Mouse (Mus musculus): ENCODE results near the gene Depdc1b. TPM values are rescaled to one million over a fixed set of nuclear protein-coding genes. Genes with fewer than 3 reads are reported as not detected.

Depdc1b gene
- total RNA-seq, 1 experiment = 18.2 TPM

DNA sequence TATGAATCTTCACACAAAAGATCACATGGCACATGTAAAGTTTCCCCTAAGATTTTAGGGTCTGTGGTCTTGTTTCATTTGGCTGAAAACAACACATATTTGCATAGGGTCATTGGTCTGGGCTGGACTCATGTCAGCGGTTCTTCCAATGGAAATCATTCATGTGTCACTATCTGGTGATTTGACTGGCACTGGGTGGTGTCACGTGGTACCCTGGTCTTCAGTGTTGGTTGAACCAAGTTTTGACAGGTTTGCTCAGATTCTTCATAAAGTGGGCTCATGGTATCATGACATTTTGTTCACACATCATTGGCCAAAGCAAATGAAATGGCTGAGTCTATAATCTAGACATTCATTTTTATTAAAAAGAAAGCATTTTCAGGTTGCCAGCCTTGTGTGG is 1.3 kb downstream of the Depdc1b start:
- 0 out of 4 replicates have a peak, but pooled peaks cover 0 to under 1% of the 10 kb centered on the region in 2 experiments for H3K4me1 ChIP-seq (ENCODE audit: control insufficient read depth in 2 of 2, insufficient read depth in 2 of 2, low read length in 2 of 2, poor library complexity in 1 of 2)
- no peak overlapping the region for H3K4me3 ChIP-seq (ENCODE audit: insufficient read depth in 1 of 2, low read depth in 1 of 2, low read length in 2 of 2, poor library complexity in 1 of 2, severe bottlenecking in 1 of 2)
- H3K36me3 ChIP-seq (ENCODE audit: control insufficient read depth, insufficient read depth, low read length, poor library complexity, severe bottlenecking) = no peaks in the 10 kb centered on the region
- no peaks in the 10 kb centered on the region for H3K9me3 ChIP-seq (ENCODE audit: control insufficient read depth, insufficient read depth, low read depth, low read length)
- no peak for TF ChIP-seq ZC3H11A (IDR thresholded peaks at IDR 0.05; ENCODE audit: borderline replicate concordance, low read depth, low read length)
- no peak overlapping the region for H3K27ac ChIP-seq (ENCODE audit: insufficient read depth, low read depth, low read length, poor library complexity, severe bottlenecking)
- DNase-seq (ENCODE audit: low read depth, low spot score) = no peak
- in situ Hi-C loops (cut with MboI; ENCODE audit: low sequenced_read_pairs in 2 of 2, unreplicated experiment in 2 of 2) = no loop called here
- H3K9ac ChIP-seq (ENCODE audit: insufficient read depth, low read depth, low read length, poor library complexity, severe bottlenecking) = no peak overlapping the region

DNA sequence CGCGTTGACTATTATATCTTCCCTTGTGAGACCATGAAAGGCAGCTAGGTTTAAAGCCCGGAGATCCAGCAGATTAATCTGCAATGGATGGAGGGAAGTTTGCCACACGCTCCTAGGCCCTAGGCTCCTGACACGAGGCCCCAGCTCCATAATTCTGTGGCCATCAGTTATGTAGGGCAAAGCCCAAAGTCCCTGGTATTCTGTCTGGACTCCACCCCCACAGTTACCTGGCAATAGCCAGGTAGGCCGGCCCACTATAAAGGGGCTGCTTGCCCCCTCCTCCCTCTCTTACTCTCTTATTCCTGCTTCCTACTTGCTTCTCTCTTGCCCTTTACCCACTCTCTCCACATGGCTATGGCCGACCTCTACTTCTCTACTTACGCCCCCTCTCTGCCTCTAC is 2.9 kb downstream of the Depdc1b start:
- DNase-seq (ENCODE audit: low read depth, low spot score) = no peak
- peaks cover 0 to 4% of the 10 kb centered on the region in 2 experiments; a peak in 1 of 4 replicates for H3K4me1 ChIP-seq (ENCODE audit: control insufficient read depth in 2 of 2, insufficient read depth in 2 of 2, low read length in 2 of 2, poor library complexity in 1 of 2)
- no peak overlapping the region for H3K27ac ChIP-seq (ENCODE audit: insufficient read depth, low read depth, low read length, poor library complexity, severe bottlenecking)
- no peaks in the 10 kb centered on the region for H3K9me3 ChIP-seq (ENCODE audit: control insufficient read depth, insufficient read depth, low read depth, low read length)
- no peak overlapping the region for H3K9ac ChIP-seq (ENCODE audit: insufficient read depth, low read depth, low read length, poor library complexity, severe bottlenecking)
- no peak for TF ChIP-seq ZC3H11A (IDR thresholded peaks at IDR 0.05; ENCODE audit: borderline replicate concordance, low read depth, low read length)
- no peak for TF ChIP-seq ZNF384 (IDR thresholded peaks at IDR 0.05; ENCODE audit: low read depth, low read length)
- no peak for TF ChIP-seq MAFK (IDR thresholded peaks at IDR 0.05; ENCODE audit: insufficient read depth, low read depth, low read length)
- no peak for TF ChIP-seq HCFC1 (IDR thresholded peaks at IDR 0.05; ENCODE audit: borderline replicate concordance, insufficient read depth, low read length)
- TF ChIP-seq CHD2 (IDR thresholded peaks at IDR 0.05; ENCODE audit: low read depth, low read length) = no peak
- in situ Hi-C loops (cut with MboI; ENCODE audit: low sequenced_read_pairs in 2 of 2, unreplicated experiment in 2 of 2) = no loop called here
- H3K4me3 ChIP-seq (ENCODE audit: insufficient read depth in 1 of 2, low read depth in 1 of 2, low read length in 2 of 2, poor library complexity in 1 of 2, severe bottlenecking in 1 of 2) = no peak overlapping the region
- peaks cover 3% of the 10 kb centered on the region; the same call in 1 of the 2 replicates for H3K36me3 ChIP-seq (ENCODE audit: control insufficient read depth, insufficient read depth, low read length, poor library complexity, severe bottlenecking)

DNA sequence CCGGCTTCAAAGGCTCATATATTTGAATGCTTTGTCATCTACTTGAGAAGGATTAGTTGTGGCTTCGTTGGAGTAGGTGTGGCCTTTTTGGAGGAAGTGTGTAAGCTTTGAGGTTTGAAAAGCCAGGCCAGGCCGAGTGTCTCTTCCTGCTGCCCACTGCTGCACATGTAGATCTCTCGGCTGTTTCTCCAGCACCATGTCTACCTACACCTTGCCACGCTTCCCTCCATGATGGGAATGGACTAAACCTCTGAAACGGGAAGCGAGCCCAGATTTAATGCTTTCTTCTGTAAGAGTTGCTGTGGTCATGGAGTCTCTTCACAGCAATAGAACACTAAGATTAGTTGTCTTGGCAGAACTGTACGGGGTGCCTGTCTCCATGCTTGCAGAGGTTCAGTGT is 4.1 kb downstream of the Depdc1b start:
- H3K4me3 ChIP-seq (ENCODE audit: insufficient read depth in 1 of 2, low read depth in 1 of 2, low read length in 2 of 2, poor library complexity in 1 of 2, severe bottlenecking in 1 of 2) = no peak overlapping the region
- peaks cover 9% of the 10 kb centered on the region; the same call in 1 of the 2 replicates for H3K36me3 ChIP-seq (ENCODE audit: control insufficient read depth, insufficient read depth, low read length, poor library complexity, severe bottlenecking)
- in situ Hi-C loops (cut with MboI; ENCODE audit: low sequenced_read_pairs in 2 of 2, unreplicated experiment in 2 of 2) = no loop called here
- DNase-seq (ENCODE audit: low read depth, low spot score) = no peak
- no peak overlapping the region for H3K9ac ChIP-seq (ENCODE audit: insufficient read depth, low read depth, low read length, poor library complexity, severe bottlenecking)
- peaks cover 0 to 4% of the 10 kb centered on the region in 2 experiments; a peak in 1 of 4 replicates for H3K4me1 ChIP-seq (ENCODE audit: control insufficient read depth in 2 of 2, insufficient read depth in 2 of 2, low read length in 2 of 2, poor library complexity in 1 of 2)
- no peak overlapping the region for H3K27ac ChIP-seq (ENCODE audit: insufficient read depth, low read depth, low read length, poor library complexity, severe bottlenecking)
- TF ChIP-seq ZNF384 (IDR thresholded peaks at IDR 0.05; ENCODE audit: low read depth, low read length) (no peak), ZC3H11A (IDR thresholded peaks at IDR 0.05; ENCODE audit: borderline replicate concordance, low read depth, low read length) (no peak), MAFK (IDR thresholded peaks at IDR 0.05; ENCODE audit: insufficient read depth, low read depth, low read length) (no peak), HCFC1 (IDR thresholded peaks at IDR 0.05; ENCODE audit: borderline replicate concordance, insufficient read depth, low read length) (no peak), CHD2 (IDR thresholded peaks at IDR 0.05; ENCODE audit: low read depth, low read length) (no peak)
- H3K9me3 ChIP-seq (ENCODE audit: control insufficient read depth, insufficient read depth, low read depth, low read length) = no peaks in the 10 kb centered on the region

DNA sequence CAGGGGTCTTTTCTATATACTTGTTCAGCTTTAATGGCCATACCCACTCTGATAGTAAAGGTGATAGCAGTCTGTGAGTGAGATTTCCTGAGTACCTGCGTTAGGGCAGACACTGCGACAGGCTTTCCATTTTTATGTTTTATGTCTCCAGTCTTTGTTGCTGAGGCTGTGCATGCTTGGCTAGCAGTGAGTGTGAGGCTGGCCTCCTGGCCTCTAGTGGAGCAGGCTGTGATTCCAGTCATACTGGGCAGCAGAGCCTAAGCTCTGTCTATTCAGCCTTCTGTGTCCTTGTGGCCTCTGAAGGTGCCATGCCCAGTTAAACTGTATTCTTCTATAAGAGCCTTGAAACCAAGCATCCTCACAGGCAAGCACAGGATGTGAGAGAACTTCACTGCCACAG is 6.3 kb downstream of the Depdc1b start:
- no peak overlapping the region for H3K9ac ChIP-seq (ENCODE audit: insufficient read depth, low read depth, low read length, poor library complexity, severe bottlenecking)
- in situ Hi-C loops (cut with MboI; ENCODE audit: low sequenced_read_pairs in 2 of 2, unreplicated experiment in 2 of 2) = no loop called here
- no peaks in the 10 kb centered on the region for H3K9me3 ChIP-seq (ENCODE audit: control insufficient read depth, insufficient read depth, low read depth, low read length)
- no peak for DNase-seq (ENCODE audit: low read depth, low spot score)
- no peak overlapping the region for H3K27ac ChIP-seq (ENCODE audit: insufficient read depth, low read depth, low read length, poor library complexity, severe bottlenecking)
- no peak overlapping the region for H3K4me3 ChIP-seq (ENCODE audit: insufficient read depth in 1 of 2, low read depth in 1 of 2, low read length in 2 of 2, poor library complexity in 1 of 2, severe bottlenecking in 1 of 2)
- peaks cover 0 to 4% of the 10 kb centered on the region in 2 experiments; a peak in 1 of 4 replicates for H3K4me1 ChIP-seq (ENCODE audit: control insufficient read depth in 2 of 2, insufficient read depth in 2 of 2, low read length in 2 of 2, poor library complexity in 1 of 2)
- no peak for TF ChIP-seq ZNF384 (IDR thresholded peaks at IDR 0.05; ENCODE audit: low read depth, low read length)
- TF ChIP-seq CHD2 (IDR thresholded peaks at IDR 0.05; ENCODE audit: low read depth, low read length) = no peak
- TF ChIP-seq ZC3H11A (IDR thresholded peaks at IDR 0.05; ENCODE audit: borderline replicate concordance, low read depth, low read length) = no peak
- no peak for TF ChIP-seq MAFK (IDR thresholded peaks at IDR 0.05; ENCODE audit: insufficient read depth, low read depth, low read length)
- no peak for TF ChIP-seq HCFC1 (IDR thresholded peaks at IDR 0.05; ENCODE audit: borderline replicate concordance, insufficient read depth, low read length)
- peaks cover 16% of the 10 kb centered on the region; the same call in 1 of the 2 replicates for H3K36me3 ChIP-seq (ENCODE audit: control insufficient read depth, insufficient read depth, low read length, poor library complexity, severe bottlenecking)

DNA sequence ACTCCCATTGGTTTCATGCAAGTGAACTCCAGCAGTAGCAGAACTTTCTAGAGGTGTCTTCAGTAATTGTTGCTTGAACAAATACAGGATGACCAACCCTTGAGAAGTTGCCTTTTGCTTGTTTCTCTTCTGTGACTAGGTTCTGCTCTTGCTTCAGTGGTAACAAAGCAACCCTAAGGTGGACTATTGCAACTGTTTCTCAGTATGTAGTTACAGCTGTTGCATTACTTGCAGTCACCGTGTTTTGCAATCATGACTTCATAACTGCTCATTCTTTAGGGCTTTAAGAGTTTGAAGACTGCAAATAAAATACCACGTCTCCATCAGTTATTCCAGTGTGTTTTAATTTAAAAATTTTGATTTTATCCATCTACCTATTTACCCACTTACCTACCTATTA is 7.2 kb downstream of the Depdc1b start:
- no peak for DNase-seq (ENCODE audit: low read depth, low spot score)
- no peak for TF ChIP-seq CHD2 (IDR thresholded peaks at IDR 0.05; ENCODE audit: low read depth, low read length)
- Histone ChIP-seq H3K4me3 (ENCODE audit: insufficient read depth in 1 of 2, low read depth in 1 of 2, low read length in 2 of 2, poor library complexity in 1 of 2, severe bottlenecking in 1 of 2) (no peak overlapping the region), H3K36me3 (ENCODE audit: control insufficient read depth, insufficient read depth, low read length, poor library complexity, severe bottlenecking) (peaks cover 16% of the 10 kb centered on the region; the same call in 1 of the 2 replicates), H3K9ac (ENCODE audit: insufficient read depth, low read depth, low read length, poor library complexity, severe bottlenecking) (no peak overlapping the region), H3K4me1 (ENCODE audit: control insufficient read depth in 2 of 2, insufficient read depth in 2 of 2, low read length in 2 of 2, poor library complexity in 1 of 2) (peaks cover 0 to 4% of the 10 kb centered on the region in 2 experiments; a peak in 1 of 4 replicates), H3K9me3 (ENCODE audit: control insufficient read depth, insufficient read depth, low read depth, low read length) (no peaks in the 10 kb centered on the region), H3K27ac (ENCODE audit: insufficient read depth, low read depth, low read length, poor library complexity, severe bottlenecking) (no peak overlapping the region)
- in situ Hi-C loops (cut with MboI; ENCODE audit: low sequenced_read_pairs in 2 of 2, unreplicated experiment in 2 of 2) = no loop called here

All from ES-E14 (cell line).